ENCODE assay signal across 22 mouse cellular contexts in the genomic region with DNA sequence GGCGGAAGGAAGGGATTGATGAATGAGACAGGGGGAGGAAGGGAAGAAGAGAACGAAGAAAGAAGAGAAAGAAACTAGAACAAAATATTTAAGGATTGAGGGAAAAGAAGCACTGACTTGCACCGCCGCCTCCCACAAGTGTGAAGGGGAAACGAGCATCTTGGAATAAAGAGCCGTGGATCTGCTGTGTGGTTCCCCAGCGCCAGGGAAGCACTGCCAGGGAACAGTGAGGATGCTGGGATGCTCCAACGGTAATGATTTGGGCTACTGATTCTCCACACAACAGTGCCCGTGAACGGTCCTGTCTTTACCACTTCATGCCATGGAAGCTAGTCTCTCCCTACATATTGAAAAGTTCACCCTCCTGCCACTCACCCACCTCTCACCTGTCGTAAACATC.
DNase-seq lines count a peak whose midpoint lies in the region; ATAC-seq and TF ChIP-seq lines count a peak whose summit lies in the region.
"Had no signal": no experiment of that assay in that cellular context is flagged by ENCODE, and none has a peak within 500 bp of the region (broad histone marks: within the 10 kb centered on the region; RNA-seq: fewer than 3 reads in every experiment).

No protein-coding gene starts in this region.

- no peak overlapping the region for H3K4me2 ChIP-seq in forebrain, postnatal 0 days (ENCODE audit: low read depth)
- H3K4me2 ChIP-seq in forebrain, embryonic 13.5 days, result no peak overlapping the region
- H3K4me2 ChIP-seq in heart, embryonic 12.5 days, result peak overlapping the region; percentile 27; the same call in 1 of the 2 replicates
- H3K4me2 ChIP-seq in midbrain, embryonic 14.5 days (ENCODE audit: low read length), result no peak overlapping the region
- H3K4me2 ChIP-seq: hindbrain, embryonic 13.5 days had no signal

- TF ChIP-seq CTCF in forebrain, postnatal 0 days (IDR thresholded peaks at IDR 0.05; ENCODE audit: low read depth), result no peak

- WGBS in forebrain, postnatal 0 days, result 76% methylated on average over 11 of the region's 11 CpGs
- WGBS in forebrain, embryonic 13.5 days, result 88% methylated on average over 11 of the region's 11 CpGs
- WGBS in heart, embryonic 12.5 days, result 56% methylated on average over 11 of the region's 11 CpGs
- 87% methylated on average over 11 of the region's 11 CpGs for WGBS in midbrain, embryonic 14.5 days

- H3K27ac ChIP-seq in forebrain, postnatal 0 days (ENCODE audit: low read depth, low read length), result no peak overlapping the region
- H3K27ac ChIP-seq in forebrain, embryonic 13.5 days, result no peak overlapping the region
- no peak overlapping the region for H3K27ac ChIP-seq in heart, embryonic 12.5 days (ENCODE audit: poor library complexity, severe bottlenecking)
- no peak overlapping the region for H3K27ac ChIP-seq in midbrain, embryonic 14.5 days (replicated peaks; ENCODE audit: low read depth, low read length)
- H3K27ac ChIP-seq: hindbrain, embryonic 13.5 days; hindbrain, postnatal 0 days had no signal

- peak; percentile 25; the same call in 1 of the 2 replicates for ATAC-seq in forebrain, postnatal 0 days
- no peak for ATAC-seq in forebrain, embryonic 13.5 days
- no peak for ATAC-seq in heart, embryonic 12.5 days (ENCODE audit: insufficient number of reproducible peaks, low FRiP score)
- no peak for ATAC-seq in midbrain, embryonic 14.5 days (ENCODE audit: low FRiP score, low TSS enrichment)
- ATAC-seq: CD4-positive, CD25-positive, alpha-beta regulatory T cell, adult 4 months; forebrain, embryonic 14.5 days; hindbrain, postnatal 0 days had no signal

- peak; percentile 24 for DNase-seq in forebrain, postnatal 0 days
- no peak for DNase-seq in heart, adult 18-20 months
- peak; percentile 9 to 62 for DNase-seq in left cerebral cortex, postnatal 25 days (ENCODE audit: low spot score in 2 of 2)
- no peak for DNase-seq in left cerebral cortex, postnatal 10 days (ENCODE audit: extremely low spot score in 1 of 2, low spot score in 2 of 2)
- DNase-seq in brain, adult 2 months (ENCODE audit: low read depth, low spot score), result peak; percentile 65
- no peak for DNase-seq in midbrain, embryonic 14.5 days
- DNase-seq: adrenal gland, adult 8-10 months; adrenal gland, postnatal 36 days; B cell, adult 2 months; cerebellum, adult 11-12 months; cerebellum, adult 9-10 months; cerebellum, postnatal 25 days; gastrocnemius, postnatal 36 days; heart, adult 11 months; heart, postnatal 10 days had no signal

- H3K9me3 ChIP-seq in forebrain, postnatal 0 days (ENCODE audit: low read length), result no peaks in the 10 kb centered on the region
- no peaks in the 10 kb centered on the region for H3K9me3 ChIP-seq in forebrain, embryonic 13.5 days (replicated peaks)
- H3K9me3 ChIP-seq in heart, embryonic 12.5 days (replicated peaks), result no peaks in the 10 kb centered on the region
- H3K9me3 ChIP-seq in midbrain, embryonic 14.5 days (ENCODE audit: control insufficient read depth, low read length), result no peaks in the 10 kb centered on the region
- H3K9me3 ChIP-seq: hindbrain, embryonic 13.5 days had no signal

- no peaks in the 10 kb centered on the region for H3K36me3 ChIP-seq in forebrain, postnatal 0 days (ENCODE audit: insufficient read depth)
- no peaks in the 10 kb centered on the region for H3K36me3 ChIP-seq in forebrain, embryonic 13.5 days (ENCODE audit: poor library complexity, severe bottlenecking)
- no peaks in the 10 kb centered on the region for H3K36me3 ChIP-seq in heart, embryonic 12.5 days
- no peaks in the 10 kb centered on the region for H3K36me3 ChIP-seq in midbrain, embryonic 14.5 days (ENCODE audit: control insufficient read depth, insufficient read depth, low read length)
- H3K36me3 ChIP-seq: G1E; hindbrain, embryonic 13.5 days had no signal

- no peaks in the 10 kb centered on the region for H3K27me3 ChIP-seq in forebrain, postnatal 0 days (ENCODE audit: insufficient read depth, low read length)
- H3K27me3 ChIP-seq in forebrain, embryonic 13.5 days, result no peaks in the 10 kb centered on the region
- H3K27me3 ChIP-seq in heart, embryonic 12.5 days (replicated peaks), result no peaks in the 10 kb centered on the region
- no peaks in the 10 kb centered on the region for H3K27me3 ChIP-seq in midbrain, embryonic 14.5 days (ENCODE audit: control insufficient read depth, insufficient read depth, low read length)

- no peaks in the 10 kb centered on the region for H3K4me1 ChIP-seq in forebrain, postnatal 0 days (ENCODE audit: insufficient read depth)
- H3K4me1 ChIP-seq in forebrain, embryonic 13.5 days, result no peaks in the 10 kb centered on the region
- peaks cover 11% of the 10 kb centered on the region for H3K4me1 ChIP-seq in heart, embryonic 12.5 days (replicated peaks)
- H3K4me1 ChIP-seq in midbrain, embryonic 14.5 days (ENCODE audit: control insufficient read depth, insufficient read depth, low read length), result no peaks in the 10 kb centered on the region

- intact Hi-C loops in left cerebral cortex, postnatal 25 days (cut with DNase I), result no loop called here
- intact Hi-C loops in left cerebral cortex, postnatal 10 days (cut with DNase I), result no loop called here

- no peak overlapping the region for H3K4me3 ChIP-seq in forebrain, postnatal 0 days (ENCODE audit: low read depth, low read length)
- H3K4me3 ChIP-seq in forebrain, embryonic 13.5 days, result no peak overlapping the region
- H3K4me3 ChIP-seq in heart, embryonic 12.5 days, result no peak overlapping the region
- H3K4me3 ChIP-seq in midbrain, embryonic 14.5 days (replicated peaks; ENCODE audit: low read depth, low read length), result no peak overlapping the region
- H3K4me3 ChIP-seq: hindbrain, embryonic 13.5 days had no signal

- H3K9ac ChIP-seq in forebrain, postnatal 0 days, result no peak overlapping the region
- H3K9ac ChIP-seq in forebrain, embryonic 13.5 days, result no peak overlapping the region
- no peak overlapping the region for H3K9ac ChIP-seq in heart, embryonic 12.5 days
- no peak overlapping the region for H3K9ac ChIP-seq in midbrain, embryonic 14.5 days (replicated peaks; ENCODE audit: low read length)
- H3K9ac ChIP-seq: hindbrain, embryonic 13.5 days had no signal

Comparison
In these comparisons a context has a peak if more than half of its experiments do, and no peak if none do; other contexts are left out.
1. DNase-seq: peak in forebrain, postnatal 0 days (single experiment), left cerebral cortex, postnatal 25 days (2 of 2) and brain, adult 2 months (single experiment); none in heart, adult 18-20 months (0 of 2), left cerebral cortex, postnatal 10 days (0 of 2) and midbrain, embryonic 14.5 days (single experiment).